Mouse (Mus musculus) heart, adult 11 months (tissue): ENCODE measurements at regions not wholly inside any gene's neighbourhood (a gene's known extent, or its start where the extent isn't known, plus 50 kb on each side); places are given as distances from the start of the nearest gene placed in this dataset.

ENCODE experiments used
- DNase-seq: peaks from one replicate; pipeline ENCODE4 v3.0.0; 2022

DNA sequence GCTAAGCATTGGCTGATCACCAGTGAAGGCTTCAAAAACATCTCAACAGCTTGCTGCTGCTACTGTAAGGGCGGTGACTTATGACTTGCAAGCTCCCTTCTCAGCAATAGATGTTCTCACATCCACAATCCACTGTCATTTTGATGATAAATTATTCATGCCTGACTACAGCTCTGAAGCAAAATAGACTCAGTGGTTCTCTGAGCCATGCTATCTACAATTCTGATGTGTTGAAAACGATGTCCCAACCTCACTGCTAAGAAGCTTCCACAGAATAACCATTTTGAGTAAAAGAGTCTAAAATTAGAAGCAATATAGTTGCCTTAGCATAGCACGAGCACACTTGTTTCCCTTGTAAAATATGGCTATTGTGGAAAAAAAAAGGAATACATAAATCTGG, 440.8 kb downstream of the Gm19965 start:
- peak; percentile 52 for DNase-seq

DNA sequence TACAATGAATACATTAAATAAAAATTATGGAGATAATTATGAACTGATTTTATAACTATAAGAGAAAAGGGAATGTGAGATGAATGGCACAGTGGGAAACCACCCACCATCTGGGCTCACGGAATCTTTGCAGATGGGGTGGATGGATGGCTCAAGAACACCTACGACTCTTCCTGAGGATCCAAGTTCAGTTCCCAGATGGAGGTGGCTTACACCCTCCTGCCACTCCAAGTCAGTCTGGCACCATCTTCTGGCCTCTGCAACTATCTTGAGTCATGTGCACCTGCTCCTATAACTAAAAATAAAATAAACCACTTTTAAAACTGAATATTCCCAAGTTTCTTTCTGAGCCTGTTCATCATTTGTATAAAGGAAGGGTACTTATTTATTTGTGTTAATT, 445.6 kb downstream of the Gm19965 start:
- peak; percentile 80 for DNase-seq

- no peak for DNase-seq
Measured at GRCm38 (mm10) chr1:117290746-117291145, 406.2 kb upstream of the Gm28363 start.

- DNase-seq, result no peak
Measured at GRCm38 (mm10) chr1:117299232-117299631, 397.7 kb upstream of the Gm28363 start.
